Mouse (Mus musculus) WW6 (cell line): Measurements from ENCODE around the gene Pdp2.

ENCODE experiments used
- DNase-seq: peaks from one replicate; pipeline ENCODE4 v3.0.0-alpha.2; 2013; ENCODE audit warnings: low read depth, low spot score

Pdp2 gene

GRCm38 (mm10) chr8:104591133-104591834, at the start of gene Pdp2:
Gene Pdp2 (plus strand): TSS chr8:104591451.
- DNase-seq = peak; percentile 91

GRCm38 (mm10) chr8:104541515-104541880, 49.8 kb upstream of the Pdp2 start:
- no peak for DNase-seq

- no peak for DNase-seq
Observed at GRCm38 (mm10) chr8:104542160-104542559, 49.1 kb upstream of the Pdp2 start.

GRCm38 (mm10) chr8:104543440-104544045, 47.7 kb upstream of the Pdp2 start:
- no peak for DNase-seq

GRCm38 (mm10) chr8:104555191-104555590, 36.1 kb upstream of the Pdp2 start:
- no peak for DNase-seq

- DNase-seq = no peak
Observed at GRCm38 (mm10) chr8:104557226-104557625, 34.0 kb upstream of the Pdp2 start.

GRCm38 (mm10) chr8:104560731-104561130, 30.5 kb upstream of the Pdp2 start:
- DNase-seq = no peak

GRCm38 (mm10) chr8:104564633-104565456, 26.4 kb upstream of the Pdp2 start:
- peak; percentile 72 for DNase-seq

GRCm38 (mm10) chr8:104565457-104565798, 25.8 kb upstream of the Pdp2 start:
- DNase-seq = no peak

- DNase-seq = no peak
Observed at GRCm38 (mm10) chr8:104569559-104569958, 21.7 kb upstream of the Pdp2 start.

- peak; percentile 66 for DNase-seq
Observed at GRCm38 (mm10) chr8:104570436-104571343, 20.6 kb upstream of the Pdp2 start.

GRCm38 (mm10) chr8:104576820-104577219, 14.4 kb upstream of the Pdp2 start:
- DNase-seq = no peak

- DNase-seq = peak; percentile 57
Observed at GRCm38 (mm10) chr8:104577606-104578005, 13.6 kb upstream of the Pdp2 start.

GRCm38 (mm10) chr8:104584522-104584921, 6.7 kb upstream of the Pdp2 start:
- no peak for DNase-seq

- no peak for DNase-seq
Observed at GRCm38 (mm10) chr8:104590284-104590683, 967 bp upstream of the Pdp2 start.

GRCm38 (mm10) chr8:104591856-104592255, 605 bp downstream of the Pdp2 start:
- no peak for DNase-seq

GRCm38 (mm10) chr8:104592566-104592965, 1.3 kb downstream of the Pdp2 start:
- DNase-seq = no peak

- no peak for DNase-seq
Observed at GRCm38 (mm10) chr8:104593536-104594325, 2.5 kb downstream of the Pdp2 start.

GRCm38 (mm10) chr8:104594611-104595362, 3.5 kb downstream of the Pdp2 start:
- no peak for DNase-seq
